In genomic region chr2:117439372-117440183, GRCm38 (mm10) we compare ENCODE assay signal across 8 mouse cellular contexts.
DNase-seq lines count a peak whose midpoint lies in the region; ATAC-seq and TF ChIP-seq lines count a peak whose summit lies in the region.

No protein-coding gene starts in this region.

- H3K36me3 ChIP-seq in kidney, postnatal 0 days (ENCODE audit: insufficient read depth, low read length): no peaks in the 10 kb centered on the region
- H3K36me3 ChIP-seq in hindbrain, embryonic 12.5 days: no peaks in the 10 kb centered on the region
- no peaks in the 10 kb centered on the region for H3K36me3 ChIP-seq in midbrain, embryonic 15.5 days (replicated peaks)

- no peak for TF ChIP-seq CTCF in kidney, postnatal 0 days (IDR thresholded peaks at IDR 0.05; ENCODE audit: low read depth)
- no peak for TF ChIP-seq CTCF in brain, embryonic 14.5 days (IDR thresholded peaks at IDR 0.05; ENCODE audit: borderline replicate concordance, extremely low read depth, insufficient read depth, insufficient read length)

- ATAC-seq in kidney, postnatal 0 days (replicated peaks; ENCODE audit: low FRiP score, low read depth): peak; percentile 21; the same call in 1 of the 2 replicates
- ATAC-seq in hindbrain, embryonic 12.5 days (ENCODE audit: low FRiP score): peak; percentile 76; the same call in 1 of the 2 replicates
- peak; percentile 82 for ATAC-seq in midbrain, embryonic 15.5 days (replicated peaks)

- no peak overlapping the region for H3K9ac ChIP-seq in kidney, postnatal 0 days (ENCODE audit: low read depth, low read length)
- H3K9ac ChIP-seq in hindbrain, embryonic 12.5 days: no peak overlapping the region
- no peak overlapping the region for H3K9ac ChIP-seq in midbrain, embryonic 15.5 days

- WGBS in kidney, postnatal 0 days: 58% methylated on average over 12 of the region's 12 CpGs
- 54% methylated on average over 12 of the region's 12 CpGs for WGBS in hindbrain, embryonic 12.5 days
- 57% methylated on average over 12 of the region's 12 CpGs for WGBS in midbrain, embryonic 15.5 days

- H3K9me3 ChIP-seq in kidney, postnatal 0 days (replicated peaks; ENCODE audit: low read length): no peaks in the 10 kb centered on the region
- no peaks in the 10 kb centered on the region for H3K9me3 ChIP-seq in hindbrain, embryonic 12.5 days (replicated peaks)
- H3K9me3 ChIP-seq in midbrain, embryonic 15.5 days: no peaks in the 10 kb centered on the region

- H3K4me3 ChIP-seq in kidney, postnatal 0 days (replicated peaks; ENCODE audit: low read depth, low read length): no peak overlapping the region
- no peak overlapping the region for H3K4me3 ChIP-seq in hindbrain, embryonic 12.5 days
- H3K4me3 ChIP-seq in midbrain, embryonic 15.5 days: no peak overlapping the region

- no peak for TF ChIP-seq POLR2A in brain, embryonic 14.5 days (IDR thresholded peaks at IDR 0.05; ENCODE audit: borderline replicate concordance, extremely low read depth, insufficient read depth, insufficient read length, poor library complexity, severe bottlenecking)

- H3K27me3 ChIP-seq in kidney, postnatal 0 days (ENCODE audit: insufficient read depth, low read length): no peaks in the 10 kb centered on the region
- H3K27me3 ChIP-seq in hindbrain, embryonic 12.5 days: no peaks in the 10 kb centered on the region
- H3K27me3 ChIP-seq in midbrain, embryonic 15.5 days (replicated peaks): no peaks in the 10 kb centered on the region

- no peak overlapping the region for H3K4me2 ChIP-seq in kidney, postnatal 0 days (ENCODE audit: low read length)
- H3K4me2 ChIP-seq in hindbrain, embryonic 12.5 days (replicated peaks): no peak overlapping the region
- 0 out of 2 replicates have a peak overlapping the region, but pooled peaks have one; percentile 7 for H3K4me2 ChIP-seq in midbrain, embryonic 15.5 days

- no peaks in the 10 kb centered on the region for H3K4me1 ChIP-seq in kidney, postnatal 0 days (replicated peaks; ENCODE audit: insufficient read depth, low read length)
- no peaks in the 10 kb centered on the region; the same call in 1 of the 2 replicates for H3K4me1 ChIP-seq in hindbrain, embryonic 12.5 days
- H3K4me1 ChIP-seq in midbrain, embryonic 15.5 days: no peaks in the 10 kb centered on the region

- DNase-seq in kidney, postnatal 0 days (ENCODE audit: low spot score): no peak
- DNase-seq in kidney, adult 11 months: no peak
- DNase-seq in brain, embryonic 14.5 days (ENCODE audit: low read depth): peak; percentile 95
- DNase-seq in ovary, adult 18-20 months (ENCODE audit: low spot score): no peak
- DNase-seq in MN1 (ENCODE audit: low spot score): no peak
- DNase-seq in urinary bladder, postnatal 4 days (ENCODE audit: low spot score in 2 of 2): no peak

- H3K27ac ChIP-seq in kidney, postnatal 0 days: no peak overlapping the region
- 0 out of 2 replicates have a peak overlapping the region, but pooled peaks have one; percentile 19 for H3K27ac ChIP-seq in hindbrain, embryonic 12.5 days
- H3K27ac ChIP-seq in midbrain, embryonic 15.5 days: no peak overlapping the region

Comparison
In these comparisons a context has a peak if more than half of its experiments do, and no peak if none do; other contexts are left out.
1. ATAC-seq: peak in every context shown above with its lines; median percentile 82 in midbrain, embryonic 15.5 days; 76 in hindbrain, embryonic 12.5 days; 21 in kidney, postnatal 0 days.